Mouse (Mus musculus) bone marrow, adult 2 months (tissue): ENCODE data around the gene B3galt1. TPM values are rescaled to one million over a fixed set of nuclear protein-coding genes. Genes with fewer than 3 reads are reported as not detected.

Source experiments
- H3K27ac ChIP-seq: fragments of 200-500 bp; 2 replicates; pipeline ENCODE4 v1.5.1; 2012; ENCODE audit warnings: low read depth, mild to moderate bottlenecking, control low read depth, inconsistent platforms, low read length; ENCODE audit not compliant: control insufficient read depth, poor library complexity, insufficient read depth
- H3K4me1 ChIP-seq: fragments of 200-500 bp; 2 replicates; pipeline ENCODE4 v1.6.1; 2011; ENCODE audit warnings: low read length; ENCODE audit not compliant: control insufficient read depth, insufficient read depth
- H3K4me3 ChIP-seq: fragments of 200-500 bp; replicated peaks from 2 replicates; pipeline ENCODE3; 2011; ENCODE audit warnings: mild to moderate bottlenecking, low read depth, low read length, control low read depth; ENCODE audit not compliant: control insufficient read depth
- CTCF ChIP-seq: fragments of 200-500 bp; IDR thresholded peaks from 2 replicates; pipeline ENCODE4 v1.5.1; 2011; ENCODE audit warnings: low read length, control low read depth; ENCODE audit not compliant: control insufficient read depth, insufficient read depth
- POLR2A ChIP-seq: fragments of 200-500 bp; IDR thresholded peaks from 2 replicates; pipeline ENCODE4 v1.6.1; 2011; ENCODE audit warnings: low read depth, mild to moderate bottlenecking, control low read depth, low read length, borderline replicate concordance; ENCODE audit not compliant: control insufficient read depth
- WGBS: fragments of 180-500 bp; shearing (Covaris S2); methylation state at CpG from one replicate; pipeline ENCODE4 v1.1.7; 2018; 5-methylcytosine and 5-hydroxymethylcytosine counted together
- polyA plus RNA-seq: library from polyadenylated mRNA; stranded (reverse); fragments of >200 nt; gene quantifications from 2 replicates; pipeline ENCODE4 v1.2.4, GENCODE M21; 2011; ENCODE audit warnings: low replicate concordance; ENCODE audit not compliant: missing spikeins, insufficient read depth, insufficient read length

The B3galt1 gene
- polyA plus RNA-seq, 1 experiment = 0.40 TPM

DNA sequence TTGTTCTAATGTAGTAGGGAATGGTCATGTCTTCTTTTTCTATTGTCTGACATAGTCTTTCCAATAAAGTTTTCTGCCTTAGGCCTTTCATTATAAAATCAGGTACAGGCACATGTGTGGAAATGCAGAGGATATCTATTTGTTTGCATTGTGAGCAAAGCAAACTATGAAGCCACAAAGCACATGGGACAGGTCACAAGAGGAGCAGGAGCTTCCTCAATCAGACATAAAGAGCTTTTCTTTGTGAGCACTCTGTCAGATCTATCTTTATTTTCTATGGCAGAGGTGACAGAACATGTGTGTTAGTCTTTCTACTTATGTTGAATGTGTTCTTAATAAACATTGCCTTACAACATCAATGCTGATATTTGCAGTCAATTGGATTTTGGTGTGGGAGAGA lies 410.1 kb downstream of the B3galt1 start:
- Histone ChIP-seq H3K4me1 (no peaks in the 10 kb centered on the region), H3K4me3 (no peak overlapping the region), H3K27ac (no peak overlapping the region)
- no peak for TF ChIP-seq POLR2A
- TF ChIP-seq CTCF = no peak

DNA sequence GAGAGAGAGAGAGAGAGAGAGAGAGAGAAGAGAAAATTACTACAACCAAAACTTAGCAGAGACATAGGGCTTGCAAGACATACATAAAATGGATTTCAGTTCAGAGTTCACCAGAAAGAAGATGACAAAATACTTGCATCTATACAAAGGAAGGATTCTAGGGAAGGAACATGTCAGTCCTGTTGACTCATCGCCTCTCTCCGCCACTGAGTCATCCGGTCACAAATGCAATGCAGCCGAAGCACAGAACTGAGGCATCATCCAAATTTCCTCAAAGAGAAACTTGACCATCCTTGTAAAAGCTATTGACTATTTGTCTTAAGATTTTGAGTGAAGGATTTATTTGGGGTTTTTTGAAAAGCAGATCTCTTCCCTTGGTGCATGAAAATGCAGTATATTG lies 410.8 kb downstream of the B3galt1 start:
- no peak overlapping the region for H3K4me3 ChIP-seq
- WGBS = 86% methylated on average over 4 of the region's 4 CpGs
- TF ChIP-seq CTCF = no peak
- TF ChIP-seq POLR2A = no peak
- H3K27ac ChIP-seq = no peak overlapping the region
- no peaks in the 10 kb centered on the region for H3K4me1 ChIP-seq

DNA sequence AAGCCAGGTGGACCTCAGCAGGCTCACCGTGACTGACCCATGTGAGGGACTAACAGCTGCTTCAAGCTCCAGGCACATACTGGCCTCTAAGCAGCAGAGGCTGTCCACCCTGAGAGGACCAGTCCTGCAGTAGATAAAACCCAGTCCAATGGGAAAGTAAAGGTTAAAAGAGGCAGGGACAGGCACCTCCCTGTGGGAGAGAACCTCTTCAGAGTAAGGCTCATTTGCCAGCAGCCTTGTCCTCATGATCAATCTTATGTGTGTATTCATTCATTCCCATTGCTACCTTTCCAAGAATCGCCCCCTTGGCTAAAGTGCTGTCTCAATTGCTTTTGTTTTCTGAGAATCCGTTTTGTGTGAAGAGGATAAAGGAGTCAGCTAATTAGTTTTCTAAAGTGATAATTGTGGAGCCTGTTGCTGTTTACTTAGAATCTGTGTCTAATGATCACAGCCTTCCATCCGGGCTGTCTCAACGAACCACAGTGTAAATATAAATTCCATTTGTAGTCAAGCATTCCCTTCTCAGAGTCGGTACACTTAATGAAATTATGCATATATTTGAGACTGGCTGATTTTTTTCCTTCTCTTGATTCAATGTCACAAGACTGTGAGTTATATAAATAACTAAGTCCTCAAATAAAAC lies 412.1 kb downstream of the B3galt1 start:
- Histone ChIP-seq H3K4me1 (no peaks in the 10 kb centered on the region), H3K27ac (no peak overlapping the region), H3K4me3 (no peak overlapping the region)
- TF ChIP-seq CTCF (no peak), POLR2A (no peak)
- WGBS = 78% methylated on average over 6 of the region's 6 CpGs

DNA sequence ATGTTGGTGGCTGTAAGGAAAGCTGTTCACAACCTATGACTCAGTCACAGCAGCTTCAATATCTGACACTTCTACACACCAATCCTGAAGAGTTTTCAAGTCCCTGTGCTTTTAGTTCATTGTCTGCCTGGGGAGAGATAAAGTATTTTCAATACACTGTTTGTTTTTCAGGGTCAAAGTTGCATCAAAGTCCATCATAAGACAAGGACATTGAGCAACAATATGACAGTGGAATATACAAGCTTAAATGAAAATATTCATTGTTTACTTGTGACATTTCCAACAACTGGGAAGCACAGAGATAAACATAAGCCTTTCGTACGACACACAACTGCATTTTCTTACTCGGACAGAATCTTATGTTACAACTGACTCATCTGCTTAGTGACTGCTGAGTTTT lies 417.9 kb downstream of the B3galt1 start:
- H3K27ac ChIP-seq = no peak overlapping the region
- no peak overlapping the region for H3K4me3 ChIP-seq
- WGBS = 87% methylated on average over 3 of the region's 3 CpGs
- TF ChIP-seq POLR2A = no peak
- no peak for TF ChIP-seq CTCF
- H3K4me1 ChIP-seq = no peaks in the 10 kb centered on the region

DNA sequence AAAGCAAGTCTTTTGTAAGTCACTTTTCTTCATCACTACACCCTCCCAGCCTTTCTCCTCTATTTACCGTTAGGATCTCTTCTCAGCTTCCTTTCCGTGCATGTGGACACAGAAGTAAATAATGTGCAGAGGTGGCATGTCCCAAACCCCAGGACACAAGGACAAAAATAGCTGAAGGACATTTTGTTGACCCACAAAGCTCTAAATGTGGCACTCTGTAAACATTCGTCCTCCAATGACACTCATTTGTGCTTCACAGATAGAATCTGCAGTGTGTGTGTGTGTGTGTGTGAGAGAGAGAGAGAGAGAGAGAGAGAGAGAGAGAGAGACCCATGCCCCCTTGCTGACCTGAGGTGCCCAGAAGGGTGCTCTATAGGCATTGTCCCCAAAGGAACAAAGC lies 419.5 kb downstream of the B3galt1 start:
- Histone ChIP-seq H3K4me1 (no peaks in the 10 kb centered on the region), H3K27ac (no peak overlapping the region), H3K4me3 (no peak overlapping the region)
- TF ChIP-seq POLR2A (no peak), CTCF (no peak)
- 75% methylated on average over 3 of the region's 3 CpGs for WGBS

DNA sequence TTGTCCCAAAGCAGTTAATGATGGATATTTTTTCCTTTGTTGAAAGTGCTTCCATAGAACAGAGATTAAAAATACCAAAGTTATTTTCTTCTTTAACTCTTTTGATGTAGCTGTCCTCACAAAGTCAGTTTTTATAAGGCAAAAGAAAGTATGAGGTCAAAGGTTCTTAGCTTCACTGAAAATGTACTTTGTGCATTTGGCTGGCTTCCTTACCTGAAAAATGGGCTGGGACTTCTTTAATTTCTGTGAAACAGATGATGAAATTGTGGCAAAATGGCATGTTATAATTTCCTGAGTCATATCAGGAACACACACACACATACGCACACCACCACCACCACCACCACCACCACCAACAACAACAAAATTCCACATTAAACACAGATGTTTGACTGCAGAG lies 427.8 kb downstream of the B3galt1 start:
- WGBS = 94% methylated on average over 1 of the region's 1 CpGs
- Histone ChIP-seq H3K27ac (no peak overlapping the region), H3K4me3 (no peak overlapping the region), H3K4me1 (no peaks in the 10 kb centered on the region)
- no peak for TF ChIP-seq CTCF
- TF ChIP-seq POLR2A = no peak

DNA sequence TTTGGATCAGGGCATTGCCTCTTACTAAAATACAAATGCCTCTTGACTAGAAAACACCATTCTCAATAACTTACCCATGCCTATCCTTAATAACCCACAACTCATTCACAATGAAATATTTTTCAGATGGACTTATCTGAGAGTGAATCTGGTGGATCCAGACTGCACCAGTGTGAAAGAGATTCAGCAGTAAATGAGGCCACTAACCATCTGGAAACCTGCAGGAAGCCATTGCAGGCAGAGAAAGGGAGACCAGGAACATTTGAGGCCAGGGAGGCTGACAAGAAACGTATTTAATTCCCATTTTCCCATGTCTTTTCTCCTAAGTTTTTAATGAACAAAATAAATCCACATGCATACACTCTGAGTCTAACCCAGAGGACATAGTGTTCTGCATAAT lies 437.4 kb downstream of the B3galt1 start:
- H3K27ac ChIP-seq = no peak overlapping the region
- TF ChIP-seq POLR2A = no peak
- no peak for TF ChIP-seq CTCF
- no peaks in the 10 kb centered on the region for H3K4me1 ChIP-seq
- no peak overlapping the region for H3K4me3 ChIP-seq
- 55% methylated on average over 1 of the region's 1 CpGs for WGBS

DNA sequence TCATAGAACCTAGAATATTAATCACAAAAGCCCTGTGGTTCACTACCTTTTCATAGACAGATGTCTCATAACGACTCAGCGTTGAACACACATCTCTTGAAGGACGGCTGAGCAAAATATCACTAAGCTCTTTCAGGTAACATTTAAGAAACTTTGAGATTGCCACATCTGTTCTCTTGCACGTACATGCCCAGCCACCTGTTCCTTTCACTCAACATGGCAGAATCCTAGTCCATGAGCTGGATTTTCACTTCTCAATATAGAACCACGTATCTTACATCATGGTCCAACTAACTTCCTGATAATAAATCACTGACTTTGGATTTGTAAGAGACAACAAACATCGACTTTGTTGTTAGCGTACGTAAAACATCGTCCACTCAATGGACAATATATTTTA lies 439.5 kb downstream of the B3galt1 start:
- Histone ChIP-seq H3K27ac (no peak overlapping the region), H3K4me1 (no peaks in the 10 kb centered on the region; the same call in 1 of the 2 replicates), H3K4me3 (no peak overlapping the region)
- TF ChIP-seq CTCF (no peak), POLR2A (no peak)
- 88% methylated on average over 9 of the region's 9 CpGs for WGBS

DNA sequence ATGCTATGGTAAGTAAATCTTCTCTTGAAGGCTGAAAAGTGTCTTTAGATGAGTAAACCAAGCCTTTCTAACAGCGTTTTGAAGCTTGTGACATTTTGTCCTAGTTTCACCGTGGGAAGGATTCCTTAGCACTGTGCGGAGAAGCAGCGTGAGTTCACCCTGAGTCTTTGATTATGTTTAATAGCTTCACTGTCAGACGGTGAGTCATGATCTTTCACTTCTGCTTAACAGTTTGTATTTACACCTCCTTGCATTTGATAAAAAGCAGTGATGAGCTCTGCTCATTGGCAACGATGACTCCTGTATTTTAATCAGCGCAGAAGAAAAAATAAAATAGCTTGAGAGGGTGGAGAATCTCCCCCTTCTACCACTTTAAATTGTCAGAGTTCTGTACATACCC lies 440.0 kb downstream of the B3galt1 start:
- Histone ChIP-seq H3K27ac (no peak overlapping the region), H3K4me1 (no peaks in the 10 kb centered on the region; the same call in 1 of the 2 replicates), H3K4me3 (no peak overlapping the region)
- TF ChIP-seq CTCF (no peak), POLR2A (no peak)
- WGBS = 83% methylated on average over 7 of the region's 7 CpGs
